Mouse (Mus musculus): ENCODE data around the gene Rad51b. TPM values are rescaled to one million over a fixed set of nuclear protein-coding genes. Genes with fewer than 3 reads are reported as not detected.
A peak's percentile ranks its signal among the peaks of the same experiment; 100 is the strongest.

The Rad51b gene
- total RNA-seq, 2 experiments from 2014 or later = 0.17 to 0.23 TPM

DNA sequence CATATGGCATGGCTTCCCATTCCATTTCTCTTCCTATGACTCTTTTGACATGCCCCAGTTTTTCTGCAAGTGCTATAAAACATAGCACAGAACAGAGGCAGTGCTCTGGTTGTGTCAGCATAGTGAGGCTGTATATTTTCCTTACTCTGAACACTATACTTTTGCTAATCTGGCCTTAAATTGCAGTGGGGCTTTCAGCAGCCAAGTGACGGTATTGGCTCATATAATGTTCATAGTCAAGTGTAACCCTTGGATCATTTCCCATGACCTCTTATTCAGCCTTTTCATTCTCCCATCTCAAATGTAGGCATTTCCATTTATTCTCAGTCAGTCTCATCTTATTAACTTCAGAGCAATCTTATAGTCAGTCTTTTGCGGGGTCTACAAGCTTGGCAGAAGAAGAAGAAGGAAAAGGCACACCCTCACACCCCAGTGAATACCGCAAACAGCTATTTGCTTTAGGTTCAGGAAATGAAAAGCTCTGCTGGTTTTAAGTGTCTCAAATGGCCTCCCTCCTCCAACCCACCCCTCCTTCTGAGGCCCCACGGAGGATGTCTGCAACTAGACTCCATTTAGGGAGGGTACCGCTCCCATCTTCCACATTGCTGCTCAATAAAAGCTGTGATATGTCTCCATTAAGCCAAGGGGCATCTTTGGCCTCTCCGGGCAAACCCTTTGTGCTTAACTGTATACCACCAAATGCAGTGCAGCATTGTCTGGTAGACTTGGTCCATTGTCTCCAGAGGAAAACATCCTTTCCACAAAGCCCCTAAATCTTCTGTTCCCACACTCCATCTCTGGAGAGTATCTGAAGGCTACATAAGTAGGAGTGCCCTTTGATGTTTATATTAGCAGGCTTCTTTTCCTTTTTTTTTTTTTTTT, 277.3 kb downstream of the Rad51b start:
- DNase-seq (ENCODE audit: low spot score) = no peak

DNA sequence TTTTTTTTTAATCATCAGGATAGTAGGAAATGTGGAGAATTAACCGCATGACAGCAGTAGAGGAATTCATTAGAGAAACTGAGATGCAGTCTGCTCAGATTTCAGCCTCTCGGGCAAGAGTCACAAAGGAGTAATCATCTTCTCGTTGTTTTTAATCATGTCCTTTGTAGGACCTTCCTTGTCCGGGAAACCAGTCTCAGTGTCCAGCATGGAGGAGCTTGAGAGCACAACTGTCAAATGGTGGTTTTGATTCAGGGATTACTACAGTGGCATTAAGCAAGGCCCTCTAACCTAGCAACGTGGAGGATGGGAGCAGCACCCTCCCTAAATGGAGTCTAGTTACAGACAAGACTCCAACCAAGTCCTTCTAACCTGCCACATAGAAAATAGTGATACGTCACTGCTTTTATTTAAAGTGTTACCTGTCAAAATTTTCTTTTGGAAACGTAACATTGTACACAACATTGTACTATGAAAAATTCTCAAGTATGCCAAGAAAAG, 278.0 kb downstream of the Rad51b start:
- DNase-seq (ENCODE audit: low spot score) = no peak

- no peak for DNase-seq (ENCODE audit: low spot score)
Measured at GRCm38 (mm10) chr12:79577525-79577924, 280.4 kb downstream of the Rad51b start.

DNA sequence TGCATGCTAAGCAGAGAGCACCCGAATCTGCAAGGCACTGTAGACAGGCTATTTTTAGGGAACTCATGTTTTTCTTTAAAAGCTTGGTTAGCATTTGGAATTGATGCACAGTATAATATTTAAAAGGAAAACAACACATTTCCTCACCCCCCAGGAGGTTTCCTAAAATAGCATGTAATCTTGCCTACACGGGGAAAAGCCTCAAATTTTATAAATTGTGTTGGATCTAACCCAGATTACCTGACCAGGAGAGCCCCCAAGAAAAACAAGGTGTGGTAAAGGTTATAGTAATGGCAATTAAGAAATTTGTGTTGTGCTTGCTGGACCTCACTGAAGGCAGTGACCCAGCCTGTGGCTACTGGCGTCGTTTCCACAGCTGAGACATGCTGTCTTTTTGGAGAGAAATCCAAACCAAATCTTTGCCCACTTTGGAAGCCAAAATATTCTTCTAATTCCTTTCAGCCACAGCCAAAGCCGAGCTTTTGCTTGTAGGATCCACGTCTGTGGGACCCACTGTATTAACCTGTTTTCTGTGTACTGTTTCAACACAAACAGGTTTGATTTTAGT, 282.0 kb downstream of the Rad51b start:
- DNase-seq (ENCODE audit: low spot score) = peak; percentile 17

GRCm38 (mm10) chr12:79579837-79580236, 282.8 kb downstream of the Rad51b start:
- DNase-seq (ENCODE audit: low spot score) = peak; percentile 10

GRCm38 (mm10) chr12:79584556-79585307, 287.6 kb downstream of the Rad51b start:
- no peak for DNase-seq (ENCODE audit: low spot score)

- DNase-seq (ENCODE audit: low spot score) = no peak
Measured at GRCm38 (mm10) chr12:79585336-79585735, 288.3 kb downstream of the Rad51b start.

GRCm38 (mm10) chr12:79588831-79589230, 291.7 kb downstream of the Rad51b start:
- DNase-seq (ENCODE audit: low spot score) = no peak

- DNase-seq (ENCODE audit: low spot score) = no peak
Measured at GRCm38 (mm10) chr12:79592206-79592605, 295.1 kb downstream of the Rad51b start.

DNA sequence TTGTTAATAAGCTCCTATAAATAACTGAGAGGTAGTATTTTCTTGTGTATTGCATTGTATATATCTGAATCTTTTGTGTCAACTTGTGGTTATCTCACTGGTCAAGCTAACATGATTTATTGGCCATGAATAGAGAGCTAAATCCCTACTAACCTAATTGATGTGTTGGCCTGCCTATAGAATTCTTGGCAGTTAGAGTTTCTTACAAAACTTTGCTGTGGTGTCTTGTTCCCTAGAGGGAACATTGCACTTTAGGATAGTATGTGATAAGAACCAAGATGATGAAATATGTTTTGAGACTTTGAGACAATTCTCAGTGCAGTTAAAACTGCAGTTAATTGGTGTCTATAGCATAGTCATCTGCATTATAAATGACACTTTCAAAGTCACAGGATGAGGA, 299.8 kb downstream of the Rad51b start:
- DNase-seq (ENCODE audit: low spot score) = no peak

DNA sequence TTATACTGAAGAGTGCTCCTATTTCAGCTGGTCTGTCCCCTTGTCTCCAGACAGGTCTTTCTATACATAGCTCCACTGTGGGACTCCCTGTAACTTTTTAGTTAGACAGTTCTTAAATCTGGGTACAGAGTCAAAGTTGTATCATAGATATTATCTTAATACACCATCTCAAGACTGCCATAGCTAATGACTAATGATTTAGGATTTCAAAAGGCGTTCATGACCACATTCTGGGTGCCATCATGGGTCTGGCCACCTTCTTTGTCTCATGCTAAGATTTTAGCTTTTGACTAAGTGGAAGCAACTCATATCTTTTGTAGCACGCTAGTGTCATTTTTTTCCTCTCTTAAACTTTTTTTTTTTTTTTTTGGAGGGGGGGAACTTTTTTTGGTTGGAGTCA, 300.3 kb downstream of the Rad51b start:
- DNase-seq (ENCODE audit: low spot score) = no peak

DNA sequence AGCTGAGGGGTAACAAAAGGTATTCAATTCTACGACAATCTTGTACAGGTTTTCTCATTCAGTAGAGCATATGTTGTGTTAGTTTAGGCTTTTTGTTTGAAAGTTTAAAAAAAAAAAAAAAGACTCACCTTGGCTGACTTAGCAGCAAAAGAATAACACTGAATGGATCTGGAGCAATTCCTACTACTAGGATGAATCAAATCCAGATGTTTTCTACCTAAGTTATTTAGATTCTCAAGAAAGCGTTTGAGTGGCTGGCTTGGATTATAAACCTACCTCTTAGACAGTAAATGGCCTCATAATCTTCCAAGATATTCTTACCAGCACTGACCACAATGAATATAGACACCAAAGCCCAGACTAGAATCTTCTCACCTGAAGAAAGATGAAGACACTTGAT, 300.7 kb downstream of the Rad51b start:
- DNase-seq (ENCODE audit: low spot score) = no peak

- peak; percentile 62 for DNase-seq (ENCODE audit: low spot score)
Measured at GRCm38 (mm10) chr12:79598496-79598895, 301.4 kb downstream of the Rad51b start.

DNA sequence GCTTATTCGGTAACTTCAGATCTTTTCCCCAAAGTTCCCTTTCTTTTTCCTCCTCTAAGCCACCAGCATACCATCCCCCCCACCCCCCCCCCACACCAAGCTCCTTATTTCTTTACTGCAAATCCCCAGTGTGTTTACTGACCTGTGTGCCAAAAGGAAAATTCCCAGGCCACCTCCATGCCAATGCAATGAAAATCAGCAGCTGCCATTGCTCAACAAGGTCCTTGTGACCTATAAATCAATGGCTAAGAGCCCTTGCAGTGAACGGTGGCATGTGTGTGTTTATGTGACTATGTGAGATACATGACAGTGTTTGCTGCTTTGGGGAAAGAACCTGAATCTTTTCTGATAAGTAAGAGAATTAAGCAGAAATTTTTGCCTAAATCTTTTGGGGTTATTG, 301.8 kb downstream of the Rad51b start:
- DNase-seq (ENCODE audit: low spot score) = peak; percentile 48

DNA sequence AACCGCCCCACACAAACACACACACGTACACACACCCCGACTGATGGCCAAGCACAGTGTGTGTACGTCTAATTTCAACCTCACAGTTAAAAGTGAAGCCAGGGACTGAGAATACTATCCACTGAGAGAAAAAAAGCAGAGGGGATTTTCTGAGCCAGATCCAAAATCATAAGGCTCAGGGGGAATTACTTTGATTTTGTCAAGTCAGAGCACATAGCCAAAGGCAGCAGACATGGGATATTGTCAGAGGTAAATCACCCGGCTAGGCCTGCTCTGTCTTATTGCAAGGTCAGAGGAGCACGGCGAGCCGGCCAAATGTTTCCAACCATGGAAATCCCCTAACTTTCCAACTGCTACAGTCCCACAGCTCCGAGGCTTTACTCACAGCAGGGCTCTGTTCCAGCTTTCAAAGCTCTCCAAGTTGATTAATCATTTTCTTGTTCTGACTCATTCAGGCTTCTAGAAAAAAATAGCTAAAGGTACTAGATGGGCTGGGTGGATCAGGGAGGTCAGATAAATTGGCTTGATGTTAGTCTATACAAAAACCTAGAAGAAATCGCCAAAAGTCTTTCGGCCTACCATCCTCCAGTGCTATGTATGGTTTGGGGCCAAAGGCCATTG, 303.2 kb downstream of the Rad51b start:
- DNase-seq (ENCODE audit: low spot score) = peak; percentile 88

DNA sequence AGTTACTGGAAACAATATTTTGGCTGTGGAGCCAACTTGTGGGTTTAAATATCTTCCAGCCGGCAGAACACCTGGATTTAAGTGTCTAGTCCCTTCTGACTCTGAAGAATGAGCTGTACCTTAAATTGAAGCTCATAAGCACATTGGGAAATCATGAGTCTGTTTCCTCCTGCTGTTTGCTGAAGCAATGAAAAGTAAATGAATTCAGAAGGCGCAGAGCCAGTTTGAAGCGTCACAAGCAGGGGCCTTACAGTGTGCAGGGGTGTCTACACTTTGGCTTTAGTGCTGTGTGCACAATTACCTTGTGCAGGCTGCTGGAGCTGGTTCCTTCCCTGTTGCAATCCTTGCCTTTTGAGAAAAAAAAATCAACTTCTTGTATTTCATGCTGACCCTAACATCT, 305.6 kb downstream of the Rad51b start:
- no peak for DNase-seq (ENCODE audit: low spot score)

- no peak for DNase-seq (ENCODE audit: low spot score)
Measured at GRCm38 (mm10) chr12:79604850-79605249, 307.8 kb downstream of the Rad51b start.

DNA sequence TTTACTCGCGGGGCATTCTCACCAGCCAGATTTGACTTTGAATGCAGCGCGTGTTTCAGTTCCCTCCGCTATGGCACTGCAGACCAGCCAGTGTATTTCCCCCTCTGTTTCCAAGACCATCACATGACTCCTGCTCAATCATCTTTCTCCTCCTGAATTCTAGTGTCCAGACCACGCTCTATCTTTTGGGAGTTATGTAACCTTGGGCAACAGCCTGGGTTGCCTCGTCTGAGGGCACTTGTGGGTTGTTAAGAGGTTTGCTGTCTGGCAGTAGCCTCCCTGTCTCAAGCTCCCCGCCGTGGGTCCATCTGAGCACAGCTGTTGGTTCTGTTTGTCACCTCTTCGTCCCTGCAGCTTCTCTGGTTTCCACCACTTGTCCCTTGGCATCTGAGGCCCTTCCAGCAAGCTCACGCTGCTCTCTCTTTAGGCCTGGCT, 309.1 kb downstream of the Rad51b start:
- peak; percentile 71 for DNase-seq (ENCODE audit: low spot score)

GRCm38 (mm10) chr12:79609399-79610010, 312.4 kb downstream of the Rad51b start:
- DNase-seq (ENCODE audit: low spot score) = no peak

DNA sequence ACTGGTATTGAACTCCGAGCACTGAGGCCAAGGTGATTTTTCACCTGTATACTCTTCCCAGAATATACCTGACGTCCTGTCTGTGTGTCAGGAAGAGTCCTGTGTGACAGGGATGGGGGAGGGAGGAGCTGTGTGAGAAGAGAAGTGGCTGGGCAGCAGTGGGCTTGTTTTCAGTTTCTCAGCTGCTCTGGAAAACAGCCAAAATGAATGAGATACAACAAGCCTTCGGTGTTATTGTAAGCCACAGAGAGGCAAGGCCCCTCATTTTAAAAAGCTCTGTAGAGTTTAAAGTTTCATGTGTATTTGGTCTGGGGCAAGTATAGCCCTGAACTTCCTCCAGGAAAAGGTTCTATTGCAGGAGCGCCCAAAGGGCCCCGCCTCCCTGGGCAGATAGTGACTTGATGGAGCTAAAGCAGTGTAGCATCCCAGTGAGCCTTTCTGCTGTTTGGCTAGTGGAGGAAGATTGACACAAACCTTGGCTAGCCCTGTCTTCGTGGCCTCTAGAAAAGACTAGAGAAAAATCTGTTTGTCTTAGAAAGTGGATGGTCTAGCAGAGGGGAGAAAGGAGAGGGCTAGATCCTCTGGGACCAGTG, 313.5 kb downstream of the Rad51b start:
- DNase-seq (ENCODE audit: low spot score) = no peak

GRCm38 (mm10) chr12:79611665-79612064, 314.6 kb downstream of the Rad51b start:
- DNase-seq (ENCODE audit: low spot score) = no peak

Data from gastrocnemius, adult 18-20 months (tissue).